Mouse (Mus musculus) hindbrain, embryonic 16.5 days (tissue): ENCODE measurements at regions not wholly inside any gene's neighbourhood (a gene's known extent, or its start where the extent isn't known, plus 50 kb on each side); places are given as distances from the start of the nearest gene placed in this dataset.
A peak's percentile ranks its signal among the peaks of the same experiment; 100 is the strongest.
"Not testable (repeated sequence)": the region's sequence is repeated elsewhere in the genome, so short reads cannot be mapped to it uniquely, and the experiment has no call there.

ENCODE experiments used
- ATAC-seq: fragments of 200-750 bp; cut with Nextera tagmentation; 2 replicates; pipeline ENCODE4 v1.8.0; 2017; ENCODE audit warnings: moderate TSS enrichment, moderate library complexity
- H3K27ac ChIP-seq: fragments of 300-500 bp; sonication (generic); 2 replicates; pipeline ENCODE4 v1.5.1; 2014; ENCODE audit warnings: low read depth, mild to moderate bottlenecking, control low read depth, low read length, moderate library complexity
- H3K27me3 ChIP-seq: fragments of 300-500 bp; sonication (generic); replicated peaks from 2 replicates; pipeline ENCODE4 v1.6.1; 2014; ENCODE audit warnings: low read length; ENCODE audit not compliant: control insufficient read depth, insufficient read depth
- H3K36me3 ChIP-seq: fragments of 300-500 bp; sonication (generic); 2 replicates; pipeline ENCODE4 v1.6.1; 2014; ENCODE audit warnings: mild to moderate bottlenecking, low read length, moderate library complexity, mixed read lengths; ENCODE audit not compliant: control insufficient read depth, insufficient read depth
- H3K4me1 ChIP-seq: fragments of 300-500 bp; sonication (generic); 2 replicates; pipeline ENCODE4 v1.6.1; 2014; ENCODE audit warnings: low read depth, low read length; ENCODE audit not compliant: control insufficient read depth, insufficient read depth
- H3K4me2 ChIP-seq: fragments of 300-500 bp; sonication (generic); 2 replicates; pipeline ENCODE4 v1.6.1; 2014; ENCODE audit warnings: mild to moderate bottlenecking, low read length, control low read depth, moderate library complexity
- H3K4me3 ChIP-seq: fragments of 300-500 bp; sonication (generic); 2 replicates; pipeline ENCODE4 v1.5.1; 2014; ENCODE audit warnings: mild to moderate bottlenecking, low read length, control low read depth, moderate library complexity
- H3K9ac ChIP-seq: fragments of 300-500 bp; sonication (generic); 2 replicates; pipeline ENCODE4 v1.6.1; 2014; ENCODE audit warnings: low read depth, mild to moderate bottlenecking, control low read depth, low read length, moderate library complexity
- H3K9me3 ChIP-seq: fragments of 300-500 bp; sonication (generic); 2 replicates; pipeline ENCODE4 v1.6.1; 2014; ENCODE audit warnings: mild to moderate bottlenecking, low read length, moderate library complexity; ENCODE audit not compliant: control insufficient read depth
- WGBS: fragments of 180-500 bp; shearing (Covaris S2); extraction: QIAGEN DNeasy Blood & Tissue Kit; methylation state at CpG from one replicate; pipeline ENCODE4 v1.1.7; 2014; 5-methylcytosine and 5-hydroxymethylcytosine counted together

GRCm38 (mm10) chr13:83749376-83750150, 245.7 kb downstream of the Mef2c start:
- Histone ChIP-seq H3K4me3 (no peak overlapping the region), H3K4me2 (peak overlapping the region; percentile 36), H3K36me3 (no peaks in the 10 kb centered on the region), H3K9ac (no peak overlapping the region), H3K9me3 (no peaks in the 10 kb centered on the region), H3K27me3 (no peaks in the 10 kb centered on the region), H3K27ac (peak overlapping the region; percentile 81), H3K4me1 (peaks cover 11% of the 10 kb centered on the region; the same call in 1 of the 2 replicates)
- ATAC-seq: 0 out of 2 replicates have a peak, but pooled peaks have one; percentile 9
- WGBS: 25% methylated on average over 8 of the region's 8 CpGs

GRCm38 (mm10) chr13:83750437-83750836, 246.6 kb downstream of the Mef2c start:
- no peaks in the 10 kb centered on the region for H3K27me3 ChIP-seq
- H3K4me1 ChIP-seq: peaks cover 8% of the 10 kb centered on the region; the same call in 1 of the 2 replicates
- H3K9me3 ChIP-seq: no peaks in the 10 kb centered on the region
- H3K27ac ChIP-seq: peak overlapping the region; percentile 44; the same call in 1 of the 2 replicates
- no peak overlapping the region for H3K4me2 ChIP-seq
- 52% methylated on average over 4 of the region's 4 CpGs for WGBS
- ATAC-seq: no peak
- no peaks in the 10 kb centered on the region for H3K36me3 ChIP-seq
- no peak overlapping the region for H3K9ac ChIP-seq
- no peak overlapping the region for H3K4me3 ChIP-seq

- H3K9ac ChIP-seq: no peak overlapping the region
- no peak overlapping the region for H3K4me3 ChIP-seq
- no peak for ATAC-seq
- no peak overlapping the region for H3K4me2 ChIP-seq
- WGBS: 66% methylated on average over 14 of the region's 14 CpGs
- no peak overlapping the region for H3K27ac ChIP-seq
- no peaks in the 10 kb centered on the region for H3K36me3 ChIP-seq
- H3K9me3 ChIP-seq: no peaks in the 10 kb centered on the region
- no peaks in the 10 kb centered on the region for H3K4me1 ChIP-seq
- H3K27me3 ChIP-seq: no peaks in the 10 kb centered on the region
These were observed 256.7 kb downstream of the Mef2c start for GRCm38 (mm10) chr13:83760387-83761170.

GRCm38 (mm10) chr13:83762484-83762883, 258.6 kb downstream of the Mef2c start:
- Histone ChIP-seq H3K9me3 (no peaks in the 10 kb centered on the region), H3K4me3 (no peak overlapping the region), H3K27me3 (no peaks in the 10 kb centered on the region), H3K27ac (no peak overlapping the region), H3K9ac (no peak overlapping the region), H3K4me1 (no peaks in the 10 kb centered on the region), H3K4me2 (no peak overlapping the region), H3K36me3 (no peaks in the 10 kb centered on the region)
- ATAC-seq: no peak
- 74% methylated on average over 1 of the region's 1 CpGs for WGBS

DNA sequence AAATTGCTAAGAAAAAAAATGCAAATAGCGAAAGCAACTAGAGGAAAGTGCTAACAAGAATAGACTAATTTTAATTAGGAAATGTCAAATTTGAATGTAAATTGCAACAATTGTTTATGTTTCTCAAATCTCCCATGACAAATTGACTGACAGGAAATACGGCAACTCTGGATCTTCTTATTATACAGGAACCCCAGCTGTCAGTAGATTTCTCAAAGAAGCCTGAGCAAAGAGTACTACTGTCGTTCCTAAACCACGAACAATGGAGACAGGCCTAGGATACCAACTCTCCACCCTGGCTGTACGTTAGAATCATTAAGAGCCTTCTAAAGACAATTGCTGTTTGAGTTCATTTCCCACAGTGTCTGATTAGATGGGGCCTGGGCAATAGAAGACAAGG, 259.5 kb downstream of the Mef2c start:
- H3K4me2 ChIP-seq, ATAC-seq, H3K27me3 ChIP-seq, H3K27ac ChIP-seq, H3K4me3 ChIP-seq, H3K9me3 ChIP-seq, H3K4me1 ChIP-seq, H3K36me3 ChIP-seq, H3K9ac ChIP-seq: not testable (repeated sequence)
- 42% methylated on average over 5 of the region's 5 CpGs for WGBS

DNA sequence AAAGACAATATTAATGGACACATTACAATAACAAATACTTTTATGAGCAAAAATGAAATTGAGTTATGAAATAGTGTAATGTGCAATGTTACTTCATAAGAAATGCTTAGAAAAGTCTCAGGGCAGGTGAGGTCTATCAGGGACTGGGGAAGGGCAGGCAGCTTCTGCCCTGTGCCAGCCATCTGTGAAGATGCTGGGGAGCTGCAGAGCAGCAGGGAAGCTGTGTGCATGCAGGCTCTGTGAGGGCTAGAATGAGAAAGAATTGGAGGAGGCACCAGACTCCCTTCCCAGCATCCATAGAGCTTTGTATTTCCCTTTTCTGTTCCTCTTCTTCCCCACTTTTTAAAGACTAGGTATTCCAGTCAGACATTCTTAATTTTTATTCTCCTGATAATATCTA, 281.8 kb downstream of the Mef2c start:
- ATAC-seq: no peak
- no peaks in the 10 kb centered on the region for H3K4me1 ChIP-seq
- peaks cover 3% of the 10 kb centered on the region; the same call in 1 of the 2 replicates for H3K9me3 ChIP-seq
- no peaks in the 10 kb centered on the region for H3K36me3 ChIP-seq
- H3K27me3 ChIP-seq: no peaks in the 10 kb centered on the region
- H3K27ac ChIP-seq: no peak overlapping the region
- H3K4me2 ChIP-seq: no peak overlapping the region
- no peak overlapping the region for H3K9ac ChIP-seq
- H3K4me3 ChIP-seq: no peak overlapping the region

GRCm38 (mm10) chr13:83809535-83809934, 305.7 kb downstream of the Mef2c start:
- Histone ChIP-seq H3K9me3 (no peaks in the 10 kb centered on the region), H3K9ac (no peak overlapping the region), H3K4me3 (no peak overlapping the region), H3K27me3 (no peaks in the 10 kb centered on the region), H3K4me1 (no peaks in the 10 kb centered on the region), H3K27ac (no peak overlapping the region), H3K4me2 (no peak overlapping the region), H3K36me3 (peaks cover 2% of the 10 kb centered on the region; the same call in 1 of the 2 replicates)
- no peak for ATAC-seq
- WGBS: 66% methylated on average over 1 of the region's 1 CpGs

DNA sequence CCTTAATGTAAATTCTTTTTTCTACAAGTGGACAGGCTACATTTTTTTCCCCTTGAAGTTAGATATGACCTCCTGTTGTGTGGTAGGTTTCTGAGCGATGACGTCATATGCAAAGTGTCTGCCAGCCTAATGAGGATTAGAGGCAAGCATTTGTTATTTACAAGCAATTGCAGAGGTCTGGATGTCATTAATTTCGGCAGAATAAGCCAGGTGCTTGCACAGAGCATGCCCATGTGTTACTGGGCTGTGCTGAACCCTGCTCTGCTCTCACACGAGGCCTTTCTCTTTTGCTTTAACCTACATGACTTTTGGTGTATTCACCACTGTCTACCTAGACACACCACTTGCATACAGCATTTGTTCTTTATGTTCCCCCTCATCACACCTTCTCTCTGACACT, 316.5 kb downstream of the Mef2c start:
- Histone ChIP-seq H3K4me3 (no peak overlapping the region), H3K27ac (no peak overlapping the region), H3K36me3 (no peaks in the 10 kb centered on the region), H3K9ac (no peak overlapping the region), H3K9me3 (no peaks in the 10 kb centered on the region), H3K27me3 (no peaks in the 10 kb centered on the region), H3K4me2 (no peak overlapping the region), H3K4me1 (no peaks in the 10 kb centered on the region)
- no peak; the same call in 1 of the 2 replicates for ATAC-seq
- 49% methylated on average over 4 of the region's 4 CpGs for whole genome bisulfite sequencing

GRCm38 (mm10) chr13:83820721-83821120, 316.9 kb downstream of the Mef2c start:
- WGBS: 61% methylated on average over 3 of the region's 3 CpGs
- H3K36me3 ChIP-seq: no peaks in the 10 kb centered on the region
- no peaks in the 10 kb centered on the region for H3K27me3 ChIP-seq
- H3K27ac ChIP-seq: no peak overlapping the region
- H3K4me3 ChIP-seq: no peak overlapping the region
- ATAC-seq: no peak
- H3K4me1 ChIP-seq: no peaks in the 10 kb centered on the region
- no peaks in the 10 kb centered on the region for H3K9me3 ChIP-seq
- H3K9ac ChIP-seq: no peak overlapping the region
- no peak overlapping the region for H3K4me2 ChIP-seq
